Mouse (Mus musculus) CH12.LX (cell line): ENCODE measurements at regions not wholly inside any gene's neighbourhood (a gene's known extent, or its start where the extent isn't known, plus 50 kb on each side); places are given as distances from the start of the nearest gene placed in this dataset.

Source experiments
- DNase-seq: peaks from one replicate; pipeline ENCODE4 v3.0.0-alpha.2; 2013; ENCODE audit errors: extremely low read depth
- H3K27ac ChIP-seq: 2 replicates; pipeline ENCODE4 v1.5.1; 2012; ENCODE audit warnings: low read depth, mild to moderate bottlenecking, control low read depth, moderate library complexity; ENCODE audit not compliant: insufficient read depth
- H3K27me3 ChIP-seq: replicated peaks from 2 replicates; pipeline ENCODE3; 2012; ENCODE audit warnings: inconsistent platforms
- H3K36me3 ChIP-seq, 2 experiments: replicated peaks in 1 of 2; 2 replicates each; pipeline versions ENCODE3 to v1.6.1; 2012; ENCODE audit warnings: inconsistent platforms in 1 of 2, low read length in 1 of 2, mild to moderate bottlenecking in 1 of 2, mixed read lengths in 1 of 2, moderate library complexity in 1 of 2; ENCODE audit not compliant: control insufficient read depth in 1 of 2, insufficient read depth in 1 of 2
- H3K4me1 ChIP-seq, 2 experiments: 2 replicates each; pipeline ENCODE4 v1.6.1; 2012; ENCODE audit warnings: inconsistent platforms in 1 of 2, moderate library complexity in 1 of 2; ENCODE audit not compliant: insufficient read depth in 2 of 2, control insufficient read depth in 1 of 2
- H3K4me2 ChIP-seq: 2 replicates; pipeline ENCODE4 v1.6.1; 2012; ENCODE audit warnings: low read depth, mild to moderate bottlenecking, control low read depth; ENCODE audit not compliant: poor library complexity, insufficient read depth, severe bottlenecking
- H3K4me3 ChIP-seq, 3 experiments: fragments of 150-350 bp in 1 of 3; sonication (generic) in 1 of 3; replicated peaks in 1 of 3; 2 replicates each; pipeline versions ENCODE3 to v1.5.1; 2011 to 2012; ENCODE audit warnings: low read depth in 2 of 3, low read length in 2 of 3, mild to moderate bottlenecking in 2 of 3, moderate library complexity in 2 of 3, control low read depth in 1 of 3, improper control_type of control experiment in 1 of 3, inconsistent platforms in 1 of 3, mixed read lengths in 1 of 3; ENCODE audit not compliant: poor library complexity in 1 of 3
- H3K79me2 ChIP-seq: replicated peaks from 2 replicates; pipeline ENCODE4 v1.6.1; 2012; ENCODE audit warnings: mild to moderate bottlenecking, moderate library complexity; ENCODE audit not compliant: control insufficient read depth, poor library complexity, insufficient read depth, severe bottlenecking; ENCODE audit errors: extremely low read depth
- H3K9ac ChIP-seq: 2 replicates; pipeline ENCODE4 v1.6.1; 2012; ENCODE audit warnings: low read depth, mild to moderate bottlenecking, control low read depth, moderate library complexity; ENCODE audit not compliant: insufficient read depth
- H3K9me3 ChIP-seq: replicated peaks from 2 replicates; pipeline ENCODE3; 2012; ENCODE audit warnings: low read length, inconsistent platforms, mixed read lengths
- BHLHE40 ChIP-seq: IDR thresholded peaks from 2 replicates; pipeline ENCODE4 v1.6.1; 2011; ENCODE audit warnings: mild to moderate bottlenecking, low read depth, low read length, improper control_type of control experiment
- CHD2 ChIP-seq: IDR thresholded peaks from 2 replicates; pipeline ENCODE4 v1.6.1; 2011; ENCODE audit warnings: low read length, improper control_type of control experiment
- CTCF ChIP-seq, 2 experiments: IDR thresholded peaks in 1 of 2; conservative IDR thresholded peaks in 1 of 2; 2 replicates each; pipeline ENCODE4 v1.5.1; 2011 to 2012; ENCODE audit warnings: low read depth in 2 of 2, low read length in 2 of 2, improper control_type of control experiment in 1 of 2, inconsistent platforms in 1 of 2, mild to moderate bottlenecking in 1 of 2, moderate library complexity in 1 of 2
- EP300 ChIP-seq: IDR thresholded peaks from 2 replicates; pipeline ENCODE4 v1.6.1; 2011; ENCODE audit warnings: low read length, improper control_type of control experiment
- GABPA ChIP-seq: IDR thresholded peaks from 2 replicates; pipeline ENCODE4 v1.6.1; 2012; ENCODE audit warnings: low read depth, low read length, improper control_type of control experiment, inconsistent platforms; ENCODE audit not compliant: insufficient replicate concordance
- IRF4 ChIP-seq: IDR thresholded peaks from 2 replicates; pipeline ENCODE4 v1.6.1; 2014; ENCODE audit warnings: low read depth, mild to moderate bottlenecking, inconsistent platforms, low read length, improper control_type of control experiment
- JUN ChIP-seq: IDR thresholded peaks from 2 replicates; pipeline ENCODE4 v1.6.1; 2011; ENCODE audit warnings: low read depth, mild to moderate bottlenecking, low read length, improper control_type of control experiment, moderate library complexity; ENCODE audit not compliant: insufficient read depth
- JUND ChIP-seq: conservative IDR thresholded peaks from 2 replicates; pipeline ENCODE4 v1.6.1; 2011; ENCODE audit warnings: low read depth, low read length, improper control_type of control experiment
- KAT2A ChIP-seq: IDR thresholded peaks from 2 replicates; pipeline ENCODE4 v1.6.1; 2012; ENCODE audit warnings: low read length, improper control_type of control experiment, inconsistent platforms; ENCODE audit not compliant: insufficient replicate concordance
- MAFK ChIP-seq: IDR thresholded peaks from 2 replicates; pipeline ENCODE4 v1.6.1; 2011; ENCODE audit warnings: low read length, improper control_type of control experiment; ENCODE audit not compliant: insufficient replicate concordance
- MAZ ChIP-seq: IDR thresholded peaks from 2 replicates; pipeline ENCODE4 v1.6.1; 2012; ENCODE audit warnings: low read depth, mild to moderate bottlenecking, inconsistent platforms, low read length, improper control_type of control experiment, moderate library complexity
- MEF2A ChIP-seq: IDR thresholded peaks from 2 replicates; pipeline ENCODE4 v1.6.1; 2014; ENCODE audit warnings: low read depth, mild to moderate bottlenecking, inconsistent platforms, low read length, improper control_type of control experiment, borderline replicate concordance
- MXI1 ChIP-seq: IDR thresholded peaks from 2 replicates; pipeline ENCODE4 v1.6.1; 2011; ENCODE audit warnings: mild to moderate bottlenecking, low read depth, low read length, improper control_type of control experiment
- NRF1 ChIP-seq: IDR thresholded peaks from 2 replicates; pipeline ENCODE4 v1.6.1; 2014; ENCODE audit warnings: low read depth, mild to moderate bottlenecking, inconsistent platforms, low read length, improper control_type of control experiment, moderate library complexity
- PAX5 ChIP-seq: IDR thresholded peaks from 2 replicates; pipeline ENCODE4 v1.6.1; 2012; ENCODE audit warnings: low read length, inconsistent platforms, mixed read lengths
- POLR2A ChIP-seq: IDR thresholded peaks from 2 replicates; pipeline ENCODE4 v1.6.1; 2011; ENCODE audit warnings: low read depth, mild to moderate bottlenecking, improper control_type of control experiment, low read length
- POLR2AphosphoS2 ChIP-seq: IDR thresholded peaks from 2 replicates; pipeline ENCODE4 v1.6.1; 2011; ENCODE audit warnings: low read depth, low read length, improper control_type of control experiment
- RCOR1 ChIP-seq: conservative IDR thresholded peaks from 2 replicates; pipeline ENCODE4 v1.6.1; 2012; ENCODE audit warnings: low read depth, mild to moderate bottlenecking, inconsistent platforms, low read length, improper control_type of control experiment
- SIN3A ChIP-seq: IDR thresholded peaks from 2 replicates; pipeline ENCODE4 v1.6.1; 2012; ENCODE audit warnings: low read length, improper control_type of control experiment, inconsistent platforms
- SMC3 ChIP-seq: IDR thresholded peaks from 2 replicates; pipeline ENCODE4 v1.6.1; 2011; ENCODE audit warnings: low read depth, low read length, improper control_type of control experiment
- TCF12 ChIP-seq: IDR thresholded peaks from 2 replicates; pipeline ENCODE4 v1.6.1; 2014; ENCODE audit warnings: low read depth, mild to moderate bottlenecking, inconsistent platforms, low read length, improper control_type of control experiment
- UBTF ChIP-seq: IDR thresholded peaks from 2 replicates; pipeline ENCODE4 v1.6.1; 2012; ENCODE audit warnings: low read depth, mild to moderate bottlenecking, inconsistent platforms, low read length, improper control_type of control experiment, moderate library complexity
- USF1 ChIP-seq: IDR thresholded peaks from 2 replicates; pipeline ENCODE4 v1.6.1; 2014; ENCODE audit warnings: low read depth, mild to moderate bottlenecking, inconsistent platforms, low read length, improper control_type of control experiment
- USF2 ChIP-seq: conservative IDR thresholded peaks from 2 replicates; pipeline ENCODE4 v1.6.1; 2011; ENCODE audit warnings: low read depth, low read length, improper control_type of control experiment
- ZC3H11A ChIP-seq: IDR thresholded peaks from 2 replicates; pipeline ENCODE4 v1.6.1; 2012; ENCODE audit warnings: low read depth, mild to moderate bottlenecking, inconsistent platforms, low read length, improper control_type of control experiment
- ZKSCAN1 ChIP-seq: IDR thresholded peaks from 2 replicates; pipeline ENCODE4 v1.6.1; 2012; ENCODE audit warnings: low read depth, inconsistent platforms, low read length, improper control_type of control experiment, borderline replicate concordance
- ZMIZ1 ChIP-seq: IDR thresholded peaks from 2 replicates; pipeline ENCODE4 v1.6.1; 2012; ENCODE audit warnings: low read depth, mild to moderate bottlenecking, inconsistent platforms, low read length, improper control_type of control experiment
- dilution Hi-C: fragments of 300-500 bp; cut with MboI; formaldehyde crosslinking; loops from 2 replicates; pipeline ENCODE4 v1.14.3; 2020; ENCODE audit warnings: low sequenced_read_pairs; ENCODE audit not compliant: extremely low pct_unique_long_range_greater_than_20kb, extremely low pct_ligation_motif_present
- in situ Hi-C: fragments of 300-500 bp; cut with MboI; formaldehyde crosslinking; loops from 3 replicates; pipeline ENCODE4 v1.14.3; 2019; ENCODE audit warnings: low sequenced_read_pairs, low pct_ligation_motif_present, low pct_unique_long_range_greater_than_20kb, mixed read lengths

GRCm38 (mm10) chr8:88039286-88039685, 79.3 kb upstream of the Cnep1r1 start:
- dilution Hi-C loops, result no loop called here
- TF ChIP-seq MEF2A, result no peak
- no peak for TF ChIP-seq BHLHE40
- TF ChIP-seq MXI1, result no peak
- no peak for TF ChIP-seq CTCF (conservative IDR thresholded peaks at IDR 0.05 in 1 of 2, IDR thresholded peaks at IDR 0.05 in 1 of 2; ENCODE audit: low read depth in 2 of 2, low read length in 2 of 2)
- TF ChIP-seq KAT2A, result no peak
- no peak for TF ChIP-seq TCF12
- TF ChIP-seq ZKSCAN1, result no peak
- no peak for TF ChIP-seq JUN
- TF ChIP-seq USF1, result no peak
- TF ChIP-seq USF2, result no peak
- no peak for TF ChIP-seq ZC3H11A
- no peak for TF ChIP-seq CHD2
- TF ChIP-seq JUND, result no peak
- no peak for TF ChIP-seq SIN3A
- no peak for TF ChIP-seq PAX5
- no peak for TF ChIP-seq SMC3
- no peak for TF ChIP-seq MAFK
- TF ChIP-seq UBTF, result no peak
- TF ChIP-seq MAZ, result no peak
- TF ChIP-seq, all 38 proteins: peak for 0
- Histone ChIP-seq H3K79me2 (no peaks in the 10 kb centered on the region), H3K9ac (no peak overlapping the region), H3K4me3 (no peak overlapping the region), H3K4me2 (no peak overlapping the region), H3K27me3 (no peaks in the 10 kb centered on the region), H3K9me3 (no peaks in the 10 kb centered on the region), H3K27ac (no peak overlapping the region), H3K4me1 (no peaks in the 10 kb centered on the region), H3K36me3 (no peaks in the 10 kb centered on the region)
- in situ Hi-C loops, result no loop called here
- DNase-seq, result no peak

- DNase-seq, result no peak
- H3K27me3 ChIP-seq, result no peaks in the 10 kb centered on the region
- no peaks in the 10 kb centered on the region for H3K4me1 ChIP-seq
- no peak overlapping the region for H3K4me3 ChIP-seq
- H3K9me3 ChIP-seq, result no peaks in the 10 kb centered on the region
- no peak overlapping the region for H3K9ac ChIP-seq
- no peaks in the 10 kb centered on the region for H3K36me3 ChIP-seq
- in situ Hi-C loops, result no loop called here
- H3K27ac ChIP-seq, result no peak overlapping the region
- no peaks in the 10 kb centered on the region for H3K79me2 ChIP-seq
- dilution Hi-C loops, result no loop called here
- no peak overlapping the region for H3K4me2 ChIP-seq
- TF ChIP-seq BHLHE40 (no peak), SMC3 (no peak), POLR2A (no peak), ZMIZ1 (no peak), NRF1 (no peak), POLR2AphosphoS2 (no peak), USF1 (no peak), ZC3H11A (no peak), IRF4 (no peak), MXI1 (no peak), ZKSCAN1 (no peak), CHD2 (no peak), RCOR1 (no peak), KAT2A (no peak), SIN3A (no peak), GABPA (no peak), EP300 (no peak), UBTF (no peak), MEF2A (no peak), USF2 (no peak)
- TF ChIP-seq, all 38 proteins: peak for 0
Measured at GRCm38 (mm10) chr8:88037994-88038393, 78.6 kb upstream of the Zfp423 start.
